Mouse (Mus musculus): ENCODE results near the gene Cabin1.

DNA sequence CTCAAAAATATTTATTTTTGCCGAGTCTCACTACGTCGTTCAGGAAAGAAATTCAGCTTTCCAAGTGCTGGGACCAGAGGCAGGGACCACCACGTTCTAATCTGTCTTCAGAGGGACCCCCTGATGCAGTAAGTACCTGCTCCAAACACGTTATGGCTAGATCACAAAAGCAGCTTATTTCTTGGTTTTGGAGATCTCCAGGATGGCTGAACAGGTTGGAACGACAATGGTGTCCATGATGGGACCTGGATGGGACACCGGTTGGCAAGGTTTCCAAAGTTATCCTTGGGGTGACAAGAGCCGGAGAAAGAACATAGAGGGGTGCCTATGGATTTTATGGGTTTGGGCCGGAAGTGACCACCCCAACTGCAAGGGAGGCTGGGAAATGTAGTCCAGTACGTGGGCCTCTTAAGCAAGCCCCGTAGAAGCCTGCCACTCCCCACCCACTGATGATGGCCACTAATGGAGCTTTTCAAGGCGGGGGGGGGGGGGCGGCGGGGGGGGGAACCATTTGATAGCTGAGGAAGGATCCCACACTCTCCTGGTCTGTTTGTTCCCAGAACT is 130.5 kb downstream of the Cabin1 start:
- TF ChIP-seq CTCF (IDR thresholded peaks at IDR 0.05; ENCODE audit: low read depth) (no peak), EP300 (IDR thresholded peaks at IDR 0.05; ENCODE audit: low read depth) (no peak)
